Mouse (Mus musculus) 416B (cell line): Measurements from ENCODE around the gene Gm21776.
"Not testable (repeated sequence)": the region's sequence is repeated elsewhere in the genome, so short reads cannot be mapped to it uniquely, and the experiment has no call there.

ENCODE experiments used
- DNase-seq: peaks from one replicate; pipeline ENCODE4 v3.0.0; 2011; ENCODE audit warnings: low read depth

The Gm21776 gene

DNA sequence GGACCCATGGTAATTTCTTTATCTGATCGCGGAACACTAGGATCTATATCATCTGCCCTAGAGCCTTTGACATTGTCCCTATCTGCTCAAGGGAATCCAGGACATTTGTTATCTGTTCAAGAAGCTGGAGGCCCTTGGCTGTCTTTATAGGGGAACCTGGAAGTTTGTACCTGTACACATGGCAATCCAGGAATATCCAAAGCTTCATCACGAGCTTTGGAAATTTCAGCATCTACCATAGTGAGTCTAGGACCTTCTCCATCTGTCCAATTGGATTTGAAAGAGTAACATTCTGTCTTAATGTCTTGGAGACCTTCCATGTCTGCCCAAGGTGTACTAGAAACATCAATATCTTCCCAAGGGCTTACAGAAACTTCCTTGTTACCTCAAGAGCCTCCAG lies at the start of gene Gm21776:
Gene Gm21776 (plus strand): TSS at position 301 of the 400 bp plus-strand sequence.
- not testable (repeated sequence) for DNase-seq
